Mouse (Mus musculus): ENCODE data around the gene Gm49388. TPM values are rescaled to one million over a fixed set of nuclear protein-coding genes. Genes with fewer than 3 reads are reported as not detected.

The Gm49388 gene
- polyA plus RNA-seq, 1 experiment from 2014 or later = not detected

GRCm38 (mm10) chr7:127763642-127764041, 21.8 kb upstream of the Gm49388 start:
- 94% methylated on average over 4 of the region's 4 CpGs for WGBS
- no peak overlapping the region for H3K4me2 ChIP-seq (replicated peaks; ENCODE audit: low read depth, low read length)
- no peaks in the 10 kb centered on the region for H3K9me3 ChIP-seq (ENCODE audit: control insufficient read depth, low read depth, low read length)
- H3K27me3 ChIP-seq (ENCODE audit: control insufficient read depth, insufficient read depth, low read length) = no peaks in the 10 kb centered on the region
- H3K27ac ChIP-seq (ENCODE audit: low read length) = no peak overlapping the region
- no peak for ATAC-seq (ENCODE audit: insufficient number of reproducible peaks, insufficient read depth, low FRiP score, low read depth)
- H3K36me3 ChIP-seq (ENCODE audit: control insufficient read depth, insufficient read depth, low read length) = peaks cover 50% of the 10 kb centered on the region
- no peak overlapping the region for H3K9ac ChIP-seq (replicated peaks; ENCODE audit: low read depth, low read length)
- H3K4me3 ChIP-seq (ENCODE audit: low read depth, low read length) = no peak overlapping the region
- H3K4me1 ChIP-seq (ENCODE audit: control insufficient read depth, insufficient read depth, low read length) = peaks cover 4% of the 10 kb centered on the region; the same call in 1 of the 2 replicates

GRCm38 (mm10) chr7:127765756-127766155, 19.7 kb upstream of the Gm49388 start:
- Histone ChIP-seq H3K4me2 (replicated peaks; ENCODE audit: low read depth, low read length) (no peak overlapping the region), H3K27ac (ENCODE audit: low read length) (no peak overlapping the region), H3K4me1 (ENCODE audit: control insufficient read depth, insufficient read depth, low read length) (peaks cover 10% of the 10 kb centered on the region), H3K9me3 (ENCODE audit: control insufficient read depth, low read depth, low read length) (no peaks in the 10 kb centered on the region), H3K27me3 (ENCODE audit: control insufficient read depth, insufficient read depth, low read length) (no peaks in the 10 kb centered on the region), H3K4me3 (ENCODE audit: low read depth, low read length) (no peak overlapping the region), H3K36me3 (ENCODE audit: control insufficient read depth, insufficient read depth, low read length) (peaks cover 50% of the 10 kb centered on the region), H3K9ac (replicated peaks; ENCODE audit: low read depth, low read length) (no peak overlapping the region)
- WGBS = 86% methylated on average over 2 of the region's 2 CpGs
- ATAC-seq (ENCODE audit: insufficient number of reproducible peaks, insufficient read depth, low FRiP score, low read depth) = no peak

GRCm38 (mm10) chr7:127766851-127767609, 18.4 kb upstream of the Gm49388 start:
- H3K9ac ChIP-seq (replicated peaks; ENCODE audit: low read depth, low read length) = no peak overlapping the region
- H3K9me3 ChIP-seq (ENCODE audit: control insufficient read depth, low read depth, low read length) = no peaks in the 10 kb centered on the region
- H3K4me3 ChIP-seq (ENCODE audit: low read depth, low read length) = no peak overlapping the region
- no peak for ATAC-seq (ENCODE audit: insufficient number of reproducible peaks, insufficient read depth, low FRiP score, low read depth)
- H3K4me2 ChIP-seq (replicated peaks; ENCODE audit: low read depth, low read length) = no peak overlapping the region
- H3K36me3 ChIP-seq (ENCODE audit: control insufficient read depth, insufficient read depth, low read length) = peaks cover 48% of the 10 kb centered on the region
- no peak overlapping the region for H3K27ac ChIP-seq (ENCODE audit: low read length)
- H3K27me3 ChIP-seq (ENCODE audit: control insufficient read depth, insufficient read depth, low read length) = no peaks in the 10 kb centered on the region
- peaks cover 19% of the 10 kb centered on the region for H3K4me1 ChIP-seq (ENCODE audit: control insufficient read depth, insufficient read depth, low read length)
- WGBS = 76% methylated on average over 17 of the region's 17 CpGs

GRCm38 (mm10) chr7:127767671-127768345, 17.6 kb upstream of the Gm49388 start:
- ATAC-seq (ENCODE audit: insufficient number of reproducible peaks, insufficient read depth, low FRiP score, low read depth) = no peak
- Histone ChIP-seq H3K4me3 (ENCODE audit: low read depth, low read length) (no peak overlapping the region), H3K27me3 (ENCODE audit: control insufficient read depth, insufficient read depth, low read length) (no peaks in the 10 kb centered on the region), H3K27ac (ENCODE audit: low read length) (no peak overlapping the region), H3K9me3 (ENCODE audit: control insufficient read depth, low read depth, low read length) (no peaks in the 10 kb centered on the region), H3K4me2 (replicated peaks; ENCODE audit: low read depth, low read length) (no peak overlapping the region), H3K9ac (replicated peaks; ENCODE audit: low read depth, low read length) (no peak overlapping the region), H3K4me1 (ENCODE audit: control insufficient read depth, insufficient read depth, low read length) (peaks cover 19% of the 10 kb centered on the region), H3K36me3 (ENCODE audit: control insufficient read depth, insufficient read depth, low read length) (peaks cover 43% of the 10 kb centered on the region)
- WGBS = 93% methylated on average over 19 of the region's 19 CpGs

- no peak overlapping the region for H3K27ac ChIP-seq (ENCODE audit: low read length)
- no peaks in the 10 kb centered on the region for H3K27me3 ChIP-seq (ENCODE audit: control insufficient read depth, insufficient read depth, low read length)
- ATAC-seq (ENCODE audit: insufficient number of reproducible peaks, insufficient read depth, low FRiP score, low read depth) = no peak; the same call in 1 of the 2 replicates
- 52% methylated on average over 13 of the region's 13 CpGs for WGBS
- peaks cover 19% of the 10 kb centered on the region for H3K4me1 ChIP-seq (ENCODE audit: control insufficient read depth, insufficient read depth, low read length)
- peak overlapping the region; percentile 72; the same call in 1 of the 2 replicates for H3K4me2 ChIP-seq (replicated peaks; ENCODE audit: low read depth, low read length)
- H3K36me3 ChIP-seq (ENCODE audit: control insufficient read depth, insufficient read depth, low read length) = peaks cover 39% of the 10 kb centered on the region
- H3K9ac ChIP-seq (replicated peaks; ENCODE audit: low read depth, low read length) = no peak overlapping the region
- no peak overlapping the region for H3K4me3 ChIP-seq (ENCODE audit: low read depth, low read length)
- H3K9me3 ChIP-seq (ENCODE audit: control insufficient read depth, low read depth, low read length) = no peaks in the 10 kb centered on the region
Measured at GRCm38 (mm10) chr7:127768346-127768996, 16.9 kb upstream of the Gm49388 start.

- H3K9ac ChIP-seq (replicated peaks; ENCODE audit: low read depth, low read length) = no peak overlapping the region
- peak overlapping the region; percentile 62 for H3K4me3 ChIP-seq (ENCODE audit: low read depth, low read length)
- no peaks in the 10 kb centered on the region for H3K27me3 ChIP-seq (ENCODE audit: control insufficient read depth, insufficient read depth, low read length)
- peaks cover 33% of the 10 kb centered on the region; the same call in 1 of the 2 replicates for H3K36me3 ChIP-seq (ENCODE audit: control insufficient read depth, insufficient read depth, low read length)
- under 1% methylated on average over 16 of the region's 16 CpGs for WGBS
- peak; percentile 88 for ATAC-seq (ENCODE audit: insufficient number of reproducible peaks, insufficient read depth, low FRiP score, low read depth)
- H3K4me2 ChIP-seq (replicated peaks; ENCODE audit: low read depth, low read length) = peak overlapping the region; percentile 72
- H3K27ac ChIP-seq (ENCODE audit: low read length) = peak overlapping the region; percentile 92
- no peaks in the 10 kb centered on the region for H3K9me3 ChIP-seq (ENCODE audit: control insufficient read depth, low read depth, low read length)
- H3K4me1 ChIP-seq (ENCODE audit: control insufficient read depth, insufficient read depth, low read length) = peaks cover 19% of the 10 kb centered on the region
Measured at GRCm38 (mm10) chr7:127768997-127769593, 16.3 kb upstream of the Gm49388 start.

- Histone ChIP-seq H3K4me2 (replicated peaks; ENCODE audit: low read depth, low read length) (peak within 1 kb of the TSS; percentile 72), H3K4me3 (ENCODE audit: low read depth, low read length) (peak within 1 kb of the TSS; percentile 62), H3K9ac (replicated peaks; ENCODE audit: low read depth, low read length) (peak within 1 kb of the TSS; percentile 78), H3K27me3 (ENCODE audit: control insufficient read depth, insufficient read depth, low read length) (no peaks in the 10 kb centered on the region), H3K4me1 (ENCODE audit: control insufficient read depth, insufficient read depth, low read length) (peaks cover 19% of the 10 kb centered on the region), H3K27ac (ENCODE audit: low read length) (peak within 1 kb of the TSS; percentile 92), H3K9me3 (ENCODE audit: control insufficient read depth, low read depth, low read length) (no peaks in the 10 kb centered on the region), H3K36me3 (ENCODE audit: control insufficient read depth, insufficient read depth, low read length) (peaks cover 27% of the 10 kb centered on the region; the same call in 1 of the 2 replicates)
- peak; percentile 81 for ATAC-seq (ENCODE audit: insufficient number of reproducible peaks, insufficient read depth, low FRiP score, low read depth)
- under 1% methylated on average over 24 of the region's 24 CpGs for WGBS
Measured at GRCm38 (mm10) chr7:127769651-127770038, 15.8 kb upstream of the Gm49388 start, which contains the start of gene Orai3. Gene Orai3 (plus strand): TSS chr7:127769815.
